10 mouse cellular contexts compared by ENCODE assay signal in the genomic region with DNA sequence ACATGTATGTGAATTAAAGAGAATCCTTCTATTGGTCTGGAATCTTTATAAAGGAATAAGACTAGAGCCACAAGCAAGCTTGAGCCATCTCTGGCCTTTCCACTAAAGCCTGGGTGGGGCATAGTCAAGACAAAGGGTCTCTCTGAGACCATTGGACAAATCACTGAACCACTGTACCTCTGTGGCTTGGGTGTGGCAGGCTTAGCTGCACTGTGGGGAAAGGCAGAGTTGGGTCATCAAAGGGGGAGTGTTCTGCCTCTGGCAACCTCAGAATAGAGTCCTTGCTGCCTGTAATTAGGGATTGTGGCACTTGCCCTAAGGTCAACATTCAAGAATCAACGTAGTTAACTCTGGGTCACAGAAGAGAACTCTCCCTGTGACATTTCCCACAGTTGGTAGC. TPM values are rescaled to one million over a fixed set of nuclear protein-coding genes. Genes with fewer than 3 reads are reported as not detected.
DNase-seq lines count a peak whose midpoint lies in the region; ATAC-seq and TF ChIP-seq lines count a peak whose summit lies in the region.
"Had no signal": no experiment of that assay in that cellular context is flagged by ENCODE, and none has a peak within 500 bp of the region (broad histone marks: within the 10 kb centered on the region; RNA-seq: fewer than 3 reads in every experiment).

No protein-coding gene starts in this region.

- TF ChIP-seq EP300 in liver, postnatal 0 days (IDR thresholded peaks at IDR 0.05; ENCODE audit: low read depth) = no peak

- no peaks in the 10 kb centered on the region for H3K9me3 ChIP-seq in embryonic facial prominence, embryonic 13.5 days
- no peaks in the 10 kb centered on the region for H3K9me3 ChIP-seq in liver, postnatal 0 days (ENCODE audit: low read length)

- no peak for ATAC-seq in embryonic facial prominence, embryonic 13.5 days (ENCODE audit: insufficient number of reproducible peaks, insufficient read depth, low FRiP score, low TSS enrichment, low read depth)
- no peak; the same call in 1 of the 2 replicates for ATAC-seq in liver, postnatal 0 days
- ATAC-seq: Patski had no signal

- 8% methylated on average over 1 of the region's 1 CpGs for WGBS in embryonic facial prominence, embryonic 13.5 days
- WGBS in liver, postnatal 0 days (ENCODE audit: insufficient replicate concordance) = 31% methylated on average over 1 of the region's 1 CpGs

- no peak overlapping the region for H3K9ac ChIP-seq in embryonic facial prominence, embryonic 13.5 days
- H3K9ac ChIP-seq in liver, postnatal 0 days (replicated peaks) = no peak overlapping the region

- peak overlapping the region; percentile 64; the same call in 1 of the 2 replicates for H3K4me2 ChIP-seq in embryonic facial prominence, embryonic 13.5 days
- H3K4me2 ChIP-seq in liver, postnatal 0 days (ENCODE audit: low read depth, low read length) = peak overlapping the region; percentile 86

- H3K36me3 ChIP-seq in embryonic facial prominence, embryonic 13.5 days = no peaks in the 10 kb centered on the region
- no peaks in the 10 kb centered on the region for H3K36me3 ChIP-seq in liver, postnatal 0 days (replicated peaks; ENCODE audit: insufficient read depth, low read length)

- H3K27me3 ChIP-seq in embryonic facial prominence, embryonic 13.5 days = no peaks in the 10 kb centered on the region
- H3K27me3 ChIP-seq in liver, postnatal 0 days (ENCODE audit: insufficient read depth, low read length) = no peaks in the 10 kb centered on the region
- H3K27me3 ChIP-seq: Patski had no signal

- intact Hi-C loops in heart, postnatal 14 days (cut with DNase I) = no loop called here

- H3K4me1 ChIP-seq in embryonic facial prominence, embryonic 13.5 days = peaks cover 20% of the 10 kb centered on the region
- peaks cover 51% of the 10 kb centered on the region for H3K4me1 ChIP-seq in liver, postnatal 0 days (ENCODE audit: insufficient read depth)

- DNase-seq in heart, adult 11 months = peak; percentile 92
- no peak for DNase-seq in heart, postnatal 14 days
- peak; percentile 43 to 51 for DNase-seq in B cell, adult 2 months
- DNase-seq in liver, postnatal 0 days = peak; percentile 48
- DNase-seq in kidney, postnatal 4 days = no peak
- no peak for DNase-seq in layer of hippocampus, postnatal 25 days (ENCODE audit: extremely low spot score in 1 of 2, low spot score in 1 of 2)
- no peak for DNase-seq in right cerebral cortex, postnatal 25 days
- DNase-seq: cerebellum, postnatal 25 days had no signal

- H3K4me3 ChIP-seq in embryonic facial prominence, embryonic 13.5 days = no peak overlapping the region
- no peak overlapping the region; the same call in 1 of the 2 replicates for H3K4me3 ChIP-seq in liver, postnatal 0 days (ENCODE audit: low read depth, low read length)

- TF ChIP-seq CTCF in liver, postnatal 0 days (IDR thresholded peaks at IDR 0.05; ENCODE audit: low read depth) = no peak

- peak overlapping the region; percentile 92 for H3K27ac ChIP-seq in embryonic facial prominence, embryonic 13.5 days
- peak overlapping the region; percentile 93 for H3K27ac ChIP-seq in liver, postnatal 0 days (ENCODE audit: low read depth)

RNA-seq across cellular contexts. Expression of gene Scd1, which starts 18.2 kb away (rescaled TPM):
- 10 to 100 TPM; 14.7 to 32.9 TPM for total RNA-seq in heart, postnatal 14 days (2021)
- polyA plus RNA-seq in embryonic facial prominence, embryonic 13.5 days (2015; fragmentation: Nextera tagmentation; extraction: Ambion mirVana) = 6.7 and 9.0 TPM in 2 replicates
- polyA plus RNA-seq in liver, postnatal 0 days (2015; fragmentation: Nextera tagmentation; extraction: Ambion mirVana) = 2.3 and 2.8 TPM in 2 replicates
- total RNA-seq in layer of hippocampus, postnatal 25 days (2021) = 100 to 1,000 TPM; 139 to 156 TPM

RNA-seq across cellular contexts. Expression of gene Scd4, which starts 56.6 kb away (rescaled TPM):
- 10 to 100 TPM; 13.1 to 14.0 TPM for total RNA-seq in heart, postnatal 14 days (2021)
- 0.15 and 0.25 TPM in 2 replicates for polyA plus RNA-seq in embryonic facial prominence, embryonic 13.5 days (2015; fragmentation: Nextera tagmentation; extraction: Ambion mirVana)
- not detected in 2 replicates for polyA plus RNA-seq in liver, postnatal 0 days (2015; fragmentation: Nextera tagmentation; extraction: Ambion mirVana)
- 1 to 10 TPM; 2.8 to 2.9 TPM for total RNA-seq in layer of hippocampus, postnatal 25 days (2021)

Comparison
In these comparisons a context has a peak if more than half of its experiments do, and no peak if none do; other contexts are left out.
1. DNase-seq: peak in heart, adult 11 months (single experiment), B cell, adult 2 months (2 of 2) and liver, postnatal 0 days (single experiment); none in heart, postnatal 14 days (0 of 2), kidney, postnatal 4 days (0 of 2), layer of hippocampus, postnatal 25 days (0 of 2) and right cerebral cortex, postnatal 25 days (single experiment).
2. RNA of gene Scd1, which starts 18.2 kb away (total RNA-seq): 139 to 156 TPM in layer of hippocampus, postnatal 25 days; 14.7 to 32.9 TPM in heart, postnatal 14 days; every median in the first group is over 4 times any median in the second.